Mouse (Mus musculus) embryo, embryonic 10.5 days (tissue): Measurements from ENCODE around the gene Camsap2.

Source experiments
- DNase-seq: peaks from one replicate; pipeline ENCODE4 v3.0.0-alpha.2; 2015; ENCODE audit warnings: low spot score

Camsap2 gene

GRCm38 (mm10) chr1:136343727-136344126, 2.2 kb downstream of the Camsap2 start:
- DNase-seq: peak; percentile 47

- no peak for DNase-seq
Measured at GRCm38 (mm10) chr1:136340541-136340940, 5.4 kb downstream of the Camsap2 start.

GRCm38 (mm10) chr1:136334743-136335142, 11.2 kb downstream of the Camsap2 start:
- no peak for DNase-seq

GRCm38 (mm10) chr1:136333512-136333911, 12.4 kb downstream of the Camsap2 start:
- DNase-seq: no peak

GRCm38 (mm10) chr1:136333071-136333470, 12.8 kb downstream of the Camsap2 start:
- DNase-seq: no peak

- no peak for DNase-seq
Measured at GRCm38 (mm10) chr1:136331836-136332235, 14.1 kb downstream of the Camsap2 start.

GRCm38 (mm10) chr1:136329426-136329825, 16.5 kb downstream of the Camsap2 start:
- no peak for DNase-seq

GRCm38 (mm10) chr1:136328640-136329039, 17.3 kb downstream of the Camsap2 start:
- peak; percentile 72 for DNase-seq

- no peak for DNase-seq
Measured at GRCm38 (mm10) chr1:136327638-136328037, 18.3 kb downstream of the Camsap2 start.

- DNase-seq: peak; percentile 14
Measured at GRCm38 (mm10) chr1:136325933-136326332, 20.0 kb downstream of the Camsap2 start.

- no peak for DNase-seq
Measured at GRCm38 (mm10) chr1:136322331-136322730, 23.6 kb downstream of the Camsap2 start.

- DNase-seq: peak; percentile 17
Measured at GRCm38 (mm10) chr1:136316317-136316716, 29.6 kb downstream of the Camsap2 start.

- DNase-seq: no peak
Measured at GRCm38 (mm10) chr1:136309193-136309592, 36.7 kb downstream of the Camsap2 start.

- peak; percentile 43 for DNase-seq
Measured at GRCm38 (mm10) chr1:136306424-136306823, 39.5 kb downstream of the Camsap2 start.

- no peak for DNase-seq
Measured at GRCm38 (mm10) chr1:136293961-136294360, 51.9 kb downstream of the Camsap2 start.

GRCm38 (mm10) chr1:136289803-136290202, 56.1 kb downstream of the Camsap2 start:
- no peak for DNase-seq

GRCm38 (mm10) chr1:136277366-136277765, 68.5 kb downstream of the Camsap2 start:
- no peak for DNase-seq

GRCm38 (mm10) chr1:136268224-136268623, 77.7 kb downstream of the Camsap2 start:
- no peak for DNase-seq

GRCm38 (mm10) chr1:136266127-136266526, 79.8 kb downstream of the Camsap2 start:
- no peak for DNase-seq

GRCm38 (mm10) chr1:136263355-136263754, 82.5 kb downstream of the Camsap2 start:
- no peak for DNase-seq

GRCm38 (mm10) chr1:136260635-136261238, 85.2 kb downstream of the Camsap2 start, which contains the start of gene Gpr25:
TSS of gene Gpr25 (minus strand) at chr1:136260873.
- no peak for DNase-seq

- peak; percentile 60 for DNase-seq
Measured at GRCm38 (mm10) chr1:136259893-136260634, 85.8 kb downstream of the Camsap2 start.

GRCm38 (mm10) chr1:136259543-136259892, 86.4 kb downstream of the Camsap2 start:
- no peak for DNase-seq

- DNase-seq: no peak
Measured at GRCm38 (mm10) chr1:136258495-136258894, 87.4 kb downstream of the Camsap2 start.
